Mouse (Mus musculus) ES-Bruce4 (cell line): ENCODE results near the gene Sez6l.

ENCODE experiments used
- CTCF ChIP-seq: IDR thresholded peaks from one replicate; pipeline ENCODE4 v1.8.1; 2011; ENCODE audit warnings: low read depth, low read length
- EP300 ChIP-seq: IDR thresholded peaks from 2 replicates; pipeline ENCODE4 v1.6.1; 2011; ENCODE audit warnings: low read depth, low read length; ENCODE audit not compliant: insufficient read depth
- POLR2A ChIP-seq: IDR thresholded peaks from one replicate; pipeline ENCODE4 v1.8.1; 2011; ENCODE audit warnings: low read length; ENCODE audit not compliant: insufficient read depth

GRCm38 (mm10) chr5:112399284-112399683, 177.7 kb downstream of the Sez6l start:
- TF ChIP-seq CTCF (no peak), EP300 (no peak), POLR2A (no peak)
